Mouse (Mus musculus) MEL (cell line): ENCODE measurements around the gene Hist1h2bh. TPM values are rescaled to one million over a fixed set of nuclear protein-coding genes. Genes with fewer than 3 reads are reported as not detected.
A peak's percentile ranks its signal among the peaks of the same experiment; 100 is the strongest.
"Not testable (repeated sequence)": the region's sequence is repeated elsewhere in the genome, so short reads cannot be mapped to it uniquely, and the experiment has no call there.

Experiments
- DNase-seq: peaks from one replicate; pipeline ENCODE4 v3.0.0; 2011; ENCODE audit warnings: low read depth, low spot score
- H3K27ac ChIP-seq: 2 replicates; pipeline ENCODE4 v1.5.1; 2012; ENCODE audit warnings: low read depth, mild to moderate bottlenecking, control low read depth, low read length, moderate library complexity; ENCODE audit not compliant: control insufficient read depth
- H3K27me3 ChIP-seq, 2 experiments: fragments of 150-350 bp in 1 of 2; sonication (generic) in 1 of 2; 2 replicates each; pipeline ENCODE4 v1.6.1; 2012; ENCODE audit warnings: low read length in 2 of 2, mild to moderate bottlenecking in 2 of 2, improper control_type of control experiment in 1 of 2, moderate library complexity in 1 of 2; ENCODE audit not compliant: insufficient read depth in 2 of 2, control insufficient read depth in 1 of 2
- H3K36me3 ChIP-seq, 2 experiments: 2 replicates each; pipeline ENCODE4 v1.6.1; 2012 to 2014; ENCODE audit warnings: low read length in 2 of 2, improper control_type of control experiment in 1 of 2, inconsistent platforms in 1 of 2, mild to moderate bottlenecking in 1 of 2; ENCODE audit not compliant: insufficient read depth in 2 of 2, control insufficient read depth in 1 of 2
- H3K4me1 ChIP-seq, 2 experiments: fragments of 150-350 bp in 1 of 2; sonication (generic) in 1 of 2; 2 replicates each; pipeline ENCODE4 v1.6.1; 2012; ENCODE audit warnings: low read length in 2 of 2, improper control_type of control experiment in 1 of 2, mild to moderate bottlenecking in 1 of 2; ENCODE audit not compliant: insufficient read depth in 2 of 2, control insufficient read depth in 1 of 2
- H3K4me3 ChIP-seq, 2 experiments: fragments of 150-350 bp in 1 of 2; sonication (generic) in 1 of 2; 2 replicates each; pipeline ENCODE4 v1.5.1; 2012; ENCODE audit warnings: low read depth in 2 of 2, low read length in 2 of 2, mild to moderate bottlenecking in 2 of 2, moderate library complexity in 2 of 2, control low read depth in 1 of 2, improper control_type of control experiment in 1 of 2; ENCODE audit not compliant: control insufficient read depth in 1 of 2, insufficient read depth in 1 of 2
- H3K79me2 ChIP-seq: 2 replicates; pipeline ENCODE4 v1.6.1; 2012; ENCODE audit warnings: mild to moderate bottlenecking, low read length, moderate library complexity; ENCODE audit not compliant: control insufficient read depth, poor library complexity, insufficient read depth
- H3K9ac ChIP-seq: 2 replicates; pipeline ENCODE4 v1.6.1; 2012; ENCODE audit warnings: low read depth, mild to moderate bottlenecking, control low read depth, low read length, moderate library complexity; ENCODE audit not compliant: control insufficient read depth, poor library complexity, severe bottlenecking
- H3K9me3 ChIP-seq: fragments of 150-350 bp; sonication (generic); replicated peaks from 2 replicates; pipeline ENCODE4 v1.6.1; 2012; ENCODE audit warnings: mild to moderate bottlenecking, low read length, improper control_type of control experiment, moderate library complexity; ENCODE audit not compliant: insufficient read depth
- BHLHE40 ChIP-seq: IDR thresholded peaks from 2 replicates; pipeline ENCODE4 v1.6.1; 2012; ENCODE audit warnings: low read depth, mild to moderate bottlenecking, inconsistent platforms, low read length, improper control_type of control experiment, borderline replicate concordance
- CHD1 ChIP-seq: IDR thresholded peaks from 2 replicates; pipeline ENCODE4 v1.6.1; 2012; ENCODE audit warnings: low read depth, mild to moderate bottlenecking, inconsistent platforms, low read length, improper control_type of control experiment
- CHD2 ChIP-seq: IDR thresholded peaks from 2 replicates; pipeline ENCODE4 v1.6.1; 2011; ENCODE audit warnings: low read length, improper control_type of control experiment
- E2F4 ChIP-seq: IDR thresholded peaks from 2 replicates; pipeline ENCODE4 v1.6.1; 2011; ENCODE audit warnings: low read depth, low read length, improper control_type of control experiment, borderline replicate concordance
- EP300 ChIP-seq, 2 experiments: IDR thresholded peaks; 2 replicates each; pipeline ENCODE4 v1.6.1; 2011; ENCODE audit warnings: improper control_type of control experiment in 2 of 2, low read length in 2 of 2, low read depth in 1 of 2, mild to moderate bottlenecking in 1 of 2
- MXI1 ChIP-seq: IDR thresholded peaks from 2 replicates; pipeline ENCODE4 v1.6.1; 2011; ENCODE audit warnings: mild to moderate bottlenecking, low read depth, low read length, improper control_type of control experiment
- MYB ChIP-seq: IDR thresholded peaks from 2 replicates; pipeline ENCODE4 v1.6.1; 2011; ENCODE audit warnings: mild to moderate bottlenecking, low read depth, low read length, improper control_type of control experiment
- NELFE ChIP-seq: IDR thresholded peaks from 2 replicates; pipeline ENCODE4 v1.6.1; 2011; ENCODE audit warnings: low read depth, low read length, improper control_type of control experiment
- NRF1 ChIP-seq: IDR thresholded peaks from 2 replicates; pipeline ENCODE4 v1.6.1; 2014; ENCODE audit warnings: low read depth, mild to moderate bottlenecking, inconsistent platforms, low read length, improper control_type of control experiment, moderate library complexity; ENCODE audit not compliant: poor library complexity, insufficient read depth, severe bottlenecking
- POLR2A ChIP-seq, 2 experiments: IDR thresholded peaks; 2 replicates each; pipeline ENCODE4 v1.6.1; 2011 to 2012; ENCODE audit warnings: low read length in 2 of 2, mild to moderate bottlenecking in 2 of 2, control low read depth in 1 of 2, improper control_type of control experiment in 1 of 2, low read depth in 1 of 2, moderate library complexity in 1 of 2; ENCODE audit not compliant: control insufficient read depth in 1 of 2, insufficient read depth in 1 of 2, poor library complexity in 1 of 2
- POLR2AphosphoS2 ChIP-seq: IDR thresholded peaks from 2 replicates; pipeline ENCODE4 v1.6.1; 2011; ENCODE audit warnings: low read length, improper control_type of control experiment
- POLR2AphosphoS5 ChIP-seq: IDR thresholded peaks from 2 replicates; pipeline ENCODE4 v1.6.1; 2012; ENCODE audit warnings: low read depth, borderline replicate concordance, mild to moderate bottlenecking, inconsistent platforms, low read length, moderate library complexity, mixed read lengths
- RAD21 ChIP-seq: IDR thresholded peaks from 2 replicates; pipeline ENCODE4 v1.6.1; 2011; ENCODE audit warnings: mild to moderate bottlenecking, low read depth, low read length, improper control_type of control experiment
- SIN3A ChIP-seq: IDR thresholded peaks from 2 replicates; pipeline ENCODE4 v1.6.1; 2012; ENCODE audit warnings: low read length, improper control_type of control experiment, inconsistent platforms
- TBP ChIP-seq: IDR thresholded peaks from 2 replicates; pipeline ENCODE4 v1.8.0; 2011; ENCODE audit warnings: low read depth, low read length, improper control_type of control experiment
- TCF12 ChIP-seq: IDR thresholded peaks from 2 replicates; pipeline ENCODE4 v1.6.1; 2014; ENCODE audit warnings: low read depth, mild to moderate bottlenecking, inconsistent platforms, low read length, improper control_type of control experiment, moderate library complexity
- UBTF ChIP-seq: IDR thresholded peaks from 2 replicates; pipeline ENCODE4 v1.6.1; 2012; ENCODE audit warnings: low read depth, mild to moderate bottlenecking, inconsistent platforms, low read length, improper control_type of control experiment, moderate library complexity, borderline replicate concordance; ENCODE audit not compliant: insufficient read depth
- polyA plus RNA-seq, 2 experiments: library from polyadenylated mRNA; stranded (reverse) in 1 of 2; unstranded in 1 of 2; fragments of >175 nt in 1 of 2; fragments of >200 nt in 1 of 2; gene quantifications; 2 replicates each; pipeline versions ENCODE4 v1.2.1 to v1.2.4; 2012; ENCODE audit warnings: low replicate concordance in 2 of 2, low read depth in 1 of 2; ENCODE audit not compliant: insufficient read length in 2 of 2, insufficient read depth in 1 of 2, missing spikeins in 1 of 2
- total RNA-seq: library from RNA; depleted of rRNA; stranded (reverse); fragments of 300-350 nt; gene quantifications from 2 replicates; pipeline ENCODE4 v1.2.3, GENCODE M21; 2012

Gene Hist1h2bh
- total and polyA plus RNA-seq, 3 experiments: 0.70 to 275 TPM; not detected in 1

DNA sequence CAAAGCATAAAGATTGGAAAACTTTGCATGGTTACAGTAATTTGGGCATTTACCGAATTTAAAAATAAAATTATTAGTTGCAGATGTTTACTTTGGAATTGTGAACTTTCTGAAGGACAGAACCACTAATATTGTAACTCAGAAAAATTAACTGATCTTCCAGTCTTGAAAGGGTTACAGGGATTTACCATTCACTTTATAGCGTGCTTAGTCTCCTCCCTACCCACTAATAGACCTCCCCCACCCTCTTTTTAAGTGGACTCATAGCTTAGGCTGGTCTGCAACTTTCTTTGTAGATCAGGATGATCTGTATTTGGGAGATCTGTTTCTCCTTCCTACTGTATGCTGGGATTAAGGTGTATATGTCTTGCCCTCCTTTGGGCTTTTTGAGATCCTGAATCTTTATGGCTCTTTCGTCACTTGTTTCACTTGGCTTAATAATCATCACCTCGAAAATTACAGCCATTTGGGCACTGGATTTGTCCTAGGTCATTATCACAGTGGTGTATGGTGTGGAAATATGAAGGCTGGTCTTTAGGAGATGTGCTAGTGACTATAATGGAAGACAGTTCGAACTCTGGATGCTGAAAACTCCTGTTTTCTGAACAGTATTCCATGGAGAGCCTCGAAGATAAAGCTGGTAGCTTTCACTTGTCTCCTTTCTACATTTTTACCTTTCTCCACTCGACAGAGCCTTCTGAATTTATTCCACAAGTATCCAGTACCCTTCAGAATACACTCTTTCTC lies 6.9 kb downstream of the Hist1h2bh start:
- no peaks in the 10 kb centered on the region for H3K27me3 ChIP-seq
- H3K79me2 ChIP-seq: peaks cover 4% of the 10 kb centered on the region; the same call in 1 of the 2 replicates
- peak overlapping the region; percentile 10 to 56 for H3K4me3 ChIP-seq
- H3K9me3 ChIP-seq: no peaks in the 10 kb centered on the region
- DNase-seq: peak; percentile 84
- peaks cover 0 to 33% of the 10 kb centered on the region in 2 experiments; a peak in 2 of 4 replicates for H3K36me3 ChIP-seq
- peak overlapping the region; percentile 75 for H3K9ac ChIP-seq
- H3K4me1 ChIP-seq: peaks cover 2 to 4% of the 10 kb centered on the region in 2 experiments; a peak in 3 of 4 replicates
- TF ChIP-seq POLR2AphosphoS2 (no peak), CHD1 (no peak), SIN3A (no peak), BHLHE40 (no peak), POLR2AphosphoS5 (peak; percentile 8; the same call in 1 of the 2 replicates), CHD2 (no peak), TCF12 (no peak), EP300 (IDR thresholded peaks at IDR 0.05; ENCODE audit: low read depth in 1 of 2, low read length in 2 of 2) (no peak), POLR2A (IDR thresholded peaks at IDR 0.05; ENCODE audit: control insufficient read depth in 1 of 2, insufficient read depth in 1 of 2, low read depth in 1 of 2, low read length in 2 of 2, poor library complexity in 1 of 2) (peak in 1 of 2 experiments; percentile 40; a peak in 1 of 4 replicates), MYB (no peak), NRF1 (no peak), E2F4 (no peak), MXI1 (no peak), NELFE (no peak), RAD21 (no peak)
- peak overlapping the region; percentile 94 for H3K27ac ChIP-seq

DNA sequence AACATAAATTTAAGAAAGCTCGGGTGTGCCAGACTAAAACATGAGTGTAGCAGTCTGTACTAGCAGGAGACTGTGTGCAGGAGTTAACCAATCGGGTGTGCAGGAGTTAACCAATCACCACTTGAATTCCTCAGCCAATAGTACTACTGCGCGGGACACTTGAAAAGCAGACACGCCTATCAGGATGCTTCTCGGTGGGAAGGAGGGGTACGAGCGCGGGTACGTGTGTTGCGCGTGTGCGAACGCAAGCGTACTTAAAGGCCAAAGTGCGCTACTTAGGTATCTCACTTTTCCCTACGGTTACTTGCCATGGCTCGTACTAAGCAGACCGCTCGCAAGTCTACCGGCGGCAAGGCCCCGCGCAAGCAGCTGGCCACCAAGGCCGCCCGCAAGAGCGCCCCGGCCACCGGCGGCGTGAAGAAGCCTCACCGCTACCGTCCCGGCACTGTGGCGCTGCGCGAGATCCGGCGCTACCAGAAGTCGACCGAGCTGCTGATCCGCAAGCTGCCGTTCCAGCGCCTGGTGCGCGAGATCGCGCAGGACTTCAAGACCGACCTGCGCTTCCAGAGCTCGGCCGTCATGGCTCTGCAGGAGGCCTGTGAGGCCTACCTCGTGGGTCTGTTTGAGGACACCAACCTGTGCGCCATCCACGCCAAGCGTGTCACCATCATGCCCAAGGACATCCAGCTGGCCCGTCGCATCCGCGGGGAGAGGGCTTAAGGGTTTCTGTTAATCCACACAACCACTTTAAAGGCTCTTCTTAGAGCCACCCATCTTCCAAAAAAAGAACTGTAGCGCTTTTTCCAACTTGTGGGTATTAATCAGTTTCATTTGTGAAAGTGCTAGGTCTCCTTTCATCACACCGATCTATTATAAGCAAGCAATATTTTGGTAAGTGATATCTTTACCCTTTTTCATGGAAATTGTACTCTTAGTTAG lies 7.8 kb downstream of the Hist1h2bh start, which contains the start of gene Hist1h3g:
Gene Hist1h3g (plus strand): TSS at position 286 of the 939 bp plus-strand sequence.
- Histone ChIP-seq H3K27ac (peak within 1 kb of the TSS; percentile 95), H3K36me3 (peaks cover 0 to 28% of the 10 kb centered on the region in 2 experiments; a peak in 2 of 4 replicates), H3K9ac (peak within 1 kb of the TSS; percentile 95), H3K4me3 (peak within 1 kb of the TSS; percentile 35 to 67)
- peak; percentile 99 for DNase-seq
- not testable (repeated sequence) for H3K27me3 ChIP-seq, H3K9me3 ChIP-seq, H3K79me2 ChIP-seq, H3K4me1 ChIP-seq
- TF ChIP-seq TBP: peak; percentile 99
- TF ChIP-seq UBTF: peak; percentile 88; the same call in 1 of the 2 replicates
- TF ChIP-seq POLR2AphosphoS5: peak; percentile 94
- TF ChIP-seq POLR2A (IDR thresholded peaks at IDR 0.05; ENCODE audit: control insufficient read depth in 1 of 2, insufficient read depth in 1 of 2, low read depth in 1 of 2, low read length in 2 of 2, poor library complexity in 1 of 2): peak; percentile 98
